Mouse (Mus musculus) embryonic facial prominence, embryonic 15.5 days (tissue): ENCODE data around the gene Fblim1. TPM values are rescaled to one million over a fixed set of nuclear protein-coding genes. Genes with fewer than 3 reads are reported as not detected.

ENCODE experiments used
- ATAC-seq: fragments of 200-750 bp; cut with Nextera tagmentation; 2 replicates; pipeline ENCODE4 v1.8.0; 2017; ENCODE audit warnings: low read depth, moderate TSS enrichment; ENCODE audit not compliant: insufficient number of reproducible peaks, low FRiP score, low TSS enrichment
- H3K27ac ChIP-seq: fragments of 300-500 bp; sonication (generic); replicated peaks from 2 replicates; pipeline ENCODE4 v1.5.1; 2015; ENCODE audit warnings: mild to moderate bottlenecking, inconsistent platforms
- H3K27me3 ChIP-seq: fragments of 300-500 bp; sonication (generic); 2 replicates; pipeline ENCODE4 v1.6.1; 2015; ENCODE audit warnings: inconsistent platforms
- H3K36me3 ChIP-seq: fragments of 300-500 bp; sonication (generic); 2 replicates; pipeline ENCODE4 v1.6.1; 2015; ENCODE audit warnings: mild to moderate bottlenecking, inconsistent platforms
- H3K4me1 ChIP-seq: fragments of 300-500 bp; sonication (generic); 2 replicates; pipeline ENCODE4 v1.6.1; 2015; ENCODE audit warnings: inconsistent platforms
- H3K4me2 ChIP-seq: fragments of 300-500 bp; sonication (generic); replicated peaks from 2 replicates; pipeline ENCODE4 v1.6.1; 2015; ENCODE audit warnings: mild to moderate bottlenecking, inconsistent platforms
- H3K4me3 ChIP-seq: fragments of 300-500 bp; sonication (generic); replicated peaks from 2 replicates; pipeline ENCODE4 v1.5.1; 2015; ENCODE audit warnings: mild to moderate bottlenecking, inconsistent platforms
- H3K9ac ChIP-seq: fragments of 300-500 bp; sonication (generic); 2 replicates; pipeline ENCODE4 v1.6.1; 2015; ENCODE audit warnings: inconsistent platforms
- H3K9me3 ChIP-seq: fragments of 300-500 bp; sonication (generic); replicated peaks from 2 replicates; pipeline ENCODE4 v1.6.1; 2016; ENCODE audit warnings: inconsistent platforms
- WGBS: fragments of 180-500 bp; shearing (Covaris S2); methylation state at CpG from one replicate; pipeline ENCODE4 v1.1.7; 2015; 5-methylcytosine and 5-hydroxymethylcytosine counted together
- polyA plus RNA-seq: library from polyadenylated mRNA; unstranded; fragments of >200 nt; fragmentation: Nextera tagmentation; extraction: Ambion mirVana; gene quantifications from 2 replicates; pipeline ENCODE4 v1.2.1, GENCODE M21; 2015

Fblim1 gene
- polyA plus RNA-seq, 1 experiment from 2014 or later = 32.3 TPM

DNA sequence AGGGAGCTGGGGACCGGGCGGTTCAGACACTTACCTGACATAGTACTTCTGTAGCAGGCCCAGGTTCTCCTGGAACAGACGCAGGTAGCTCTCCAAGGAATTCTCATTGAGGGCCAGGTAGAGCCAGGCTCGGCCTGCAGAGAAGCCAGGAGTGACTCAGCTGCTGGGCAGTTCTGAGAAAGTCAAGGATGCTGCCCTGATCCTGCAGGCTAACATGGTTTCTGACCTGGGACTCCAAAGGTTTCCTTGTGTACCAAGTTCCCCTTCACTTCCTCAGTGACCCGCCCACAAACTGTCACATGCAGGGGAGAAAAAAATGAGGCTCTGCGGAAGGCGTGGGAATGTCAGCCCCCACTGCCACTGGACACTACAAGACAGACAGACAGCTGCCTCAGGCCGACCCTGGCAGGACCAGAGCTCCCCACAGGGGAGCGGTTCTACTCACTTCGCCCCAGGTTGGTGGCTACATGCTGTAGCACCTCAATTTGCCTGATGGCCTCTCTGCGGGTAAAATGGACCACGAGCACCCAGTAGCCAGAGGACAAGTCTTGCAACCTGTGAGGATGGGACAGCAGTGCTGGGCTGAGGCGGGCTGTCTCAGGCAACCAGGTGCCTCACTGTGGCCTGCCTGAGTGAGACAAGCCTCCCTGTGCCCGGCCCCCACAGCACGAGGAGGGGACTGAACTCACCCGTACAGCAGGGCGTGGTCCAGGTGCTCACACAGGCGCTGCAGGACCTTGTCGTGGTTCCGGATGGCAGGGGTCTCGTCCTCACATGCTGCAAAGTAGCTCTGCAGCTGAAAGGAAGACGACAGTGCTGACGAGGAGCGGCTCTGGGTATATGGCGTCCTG, 36.3 kb upstream of the Fblim1 start:
- Histone ChIP-seq H3K4me1 (peaks cover 13% of the 10 kb centered on the region), H3K4me2 (no peak overlapping the region), H3K4me3 (no peak overlapping the region), H3K27ac (no peak overlapping the region), H3K9me3 (no peaks in the 10 kb centered on the region), H3K9ac (no peak overlapping the region), H3K27me3 (no peaks in the 10 kb centered on the region), H3K36me3 (peaks cover 51% of the 10 kb centered on the region)
- ATAC-seq = no peak
- 87% methylated on average over 25 of the region's 25 CpGs for WGBS

DNA sequence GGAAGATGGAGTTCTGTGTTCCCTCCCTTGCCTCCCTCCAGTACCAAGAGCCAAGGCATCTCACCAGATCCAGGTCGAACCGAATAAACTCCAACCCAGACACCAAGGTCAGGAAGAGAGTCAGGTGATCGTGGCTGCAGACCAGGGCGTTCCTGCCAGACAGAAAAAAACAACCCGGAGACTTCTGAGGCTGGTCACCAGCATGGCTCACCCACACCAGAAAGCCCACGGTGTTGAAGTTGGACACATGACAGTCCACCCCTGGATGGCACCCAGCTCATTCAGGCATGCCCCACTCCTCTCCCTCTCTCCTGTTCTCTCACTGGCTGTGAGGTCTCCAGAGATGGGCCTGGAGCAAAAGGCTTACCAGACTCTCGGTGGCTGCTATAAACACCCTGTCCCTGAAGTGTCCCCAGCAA, 35.5 kb upstream of the Fblim1 start:
- Histone ChIP-seq H3K36me3 (peaks cover 58% of the 10 kb centered on the region), H3K27ac (no peak overlapping the region), H3K4me2 (no peak overlapping the region), H3K4me1 (peaks cover 13% of the 10 kb centered on the region), H3K27me3 (no peaks in the 10 kb centered on the region), H3K9me3 (no peaks in the 10 kb centered on the region), H3K4me3 (no peak overlapping the region), H3K9ac (no peak overlapping the region)
- no peak for ATAC-seq
- 87% methylated on average over 7 of the region's 7 CpGs for WGBS

DNA sequence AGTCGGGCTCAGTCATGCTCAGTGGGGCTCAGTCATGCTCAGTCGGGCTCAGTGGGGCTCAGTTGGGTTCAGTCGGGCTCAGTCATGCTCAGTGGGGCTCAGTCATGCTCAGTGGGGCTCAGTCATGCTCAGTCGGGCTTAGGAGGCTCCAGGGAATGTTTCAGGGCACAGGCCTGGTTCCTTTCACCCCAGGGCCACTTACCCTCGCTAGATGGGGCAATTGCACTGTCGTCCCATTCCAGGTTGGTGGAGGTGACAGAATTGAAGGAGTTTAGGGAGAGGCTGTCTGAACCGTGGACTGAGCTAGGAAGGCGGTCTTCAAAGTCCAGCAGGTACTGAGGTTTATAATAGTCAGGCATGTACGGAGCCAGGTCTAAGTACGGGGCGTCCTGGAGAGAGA, 33.6 kb upstream of the Fblim1 start:
- no peak overlapping the region for H3K9ac ChIP-seq
- 63% methylated on average over 11 of the region's 11 CpGs for WGBS
- no peak for ATAC-seq
- H3K4me3 ChIP-seq = no peak overlapping the region
- no peak overlapping the region for H3K27ac ChIP-seq
- H3K9me3 ChIP-seq = no peaks in the 10 kb centered on the region
- H3K4me2 ChIP-seq = no peak overlapping the region
- no peaks in the 10 kb centered on the region for H3K27me3 ChIP-seq
- peaks cover 67% of the 10 kb centered on the region for H3K36me3 ChIP-seq
- H3K4me1 ChIP-seq = peaks cover 13% of the 10 kb centered on the region

DNA sequence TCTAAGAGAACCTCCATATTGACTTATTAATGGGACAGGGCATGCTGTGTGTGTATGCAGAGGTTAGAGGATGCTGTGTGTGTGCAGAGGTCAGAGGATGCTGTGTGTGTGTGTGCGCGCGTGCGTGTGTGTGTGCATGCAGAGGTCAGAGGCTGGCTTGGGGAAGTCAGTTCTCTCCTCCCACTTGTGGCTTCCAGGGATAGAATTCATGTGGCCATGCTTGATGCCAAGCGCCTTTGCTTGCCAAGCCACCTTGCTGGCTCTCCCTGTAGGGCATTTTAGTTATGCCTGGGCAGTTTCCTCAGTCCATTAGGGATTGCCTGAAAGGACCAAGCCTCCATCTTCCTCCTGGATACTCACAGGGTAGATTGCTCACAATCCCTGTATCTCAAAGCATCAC, 30.8 kb upstream of the Fblim1 start:
- 88% methylated on average over 5 of the region's 5 CpGs for WGBS
- ATAC-seq = no peak
- Histone ChIP-seq H3K9ac (no peak overlapping the region), H3K4me2 (no peak overlapping the region), H3K9me3 (no peaks in the 10 kb centered on the region), H3K36me3 (peaks cover 83% of the 10 kb centered on the region), H3K27me3 (no peaks in the 10 kb centered on the region), H3K4me1 (no peaks in the 10 kb centered on the region), H3K27ac (no peak overlapping the region), H3K4me3 (no peak overlapping the region)

DNA sequence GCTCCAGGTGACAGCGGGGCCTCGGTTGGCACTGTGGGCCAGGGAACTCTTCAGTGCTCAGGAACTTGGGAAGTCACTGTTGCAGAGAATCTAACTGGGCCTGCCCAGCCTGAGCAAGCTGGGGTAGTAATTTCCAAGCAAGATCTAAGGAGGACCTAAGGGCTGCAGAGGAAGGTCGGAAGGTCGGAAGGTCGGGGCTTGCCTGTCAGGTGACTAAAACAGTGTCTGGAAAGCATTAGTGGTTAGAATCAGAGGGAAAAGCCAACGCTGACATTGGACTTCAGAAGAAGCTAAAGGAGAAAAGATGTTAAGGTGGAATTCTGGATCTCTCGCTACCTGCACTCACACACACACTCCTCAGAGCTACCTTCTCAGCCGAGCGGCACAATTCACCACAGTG, 30.1 kb upstream of the Fblim1 start:
- Histone ChIP-seq H3K27me3 (no peaks in the 10 kb centered on the region), H3K27ac (no peak overlapping the region), H3K4me1 (no peaks in the 10 kb centered on the region), H3K4me3 (no peak overlapping the region), H3K9me3 (no peaks in the 10 kb centered on the region), H3K4me2 (no peak overlapping the region), H3K36me3 (peaks cover 83% of the 10 kb centered on the region), H3K9ac (no peak overlapping the region)
- 53% methylated on average over 9 of the region's 9 CpGs for WGBS
- ATAC-seq = no peak

DNA sequence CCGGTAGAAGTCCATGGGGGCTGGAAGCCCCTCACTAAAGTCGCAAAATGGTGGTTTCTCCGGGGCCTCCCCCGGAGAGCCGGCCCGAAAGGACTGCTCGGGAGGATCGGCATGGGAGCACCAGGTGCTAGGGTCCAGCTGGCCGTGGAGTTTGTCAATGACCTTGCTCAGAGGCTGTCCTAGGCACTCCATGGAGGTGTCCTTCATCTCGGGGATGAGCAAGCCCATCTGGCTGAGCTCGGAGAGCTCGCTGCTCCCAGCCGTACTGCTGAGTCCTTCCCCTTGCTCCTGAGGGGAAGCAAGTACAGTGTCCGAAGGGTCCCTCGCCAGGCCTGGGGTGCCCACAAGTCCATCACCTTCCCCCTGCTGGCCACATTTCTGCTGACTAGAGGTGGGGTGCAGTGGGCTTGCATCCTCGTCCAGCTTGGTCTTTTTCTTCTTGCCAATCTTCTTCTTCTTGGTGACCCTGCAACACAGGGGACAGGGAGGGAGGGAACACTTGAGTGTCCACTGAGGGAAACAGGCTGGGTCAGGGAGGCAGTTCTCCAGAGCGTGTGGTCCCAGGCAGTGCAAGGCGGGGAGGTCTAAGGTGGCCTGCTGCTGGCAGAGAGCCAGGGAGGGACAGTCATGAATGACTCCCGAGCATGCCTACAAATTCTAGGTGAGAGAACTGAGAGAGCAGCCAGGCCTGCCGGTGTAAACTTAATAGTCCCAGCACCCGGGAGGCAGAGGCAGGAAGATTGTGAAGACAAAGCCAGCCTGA, 26.4 kb upstream of the Fblim1 start:
- Histone ChIP-seq H3K4me2 (no peak overlapping the region), H3K36me3 (peaks cover 88% of the 10 kb centered on the region), H3K4me3 (no peak overlapping the region), H3K9me3 (no peaks in the 10 kb centered on the region), H3K27me3 (no peaks in the 10 kb centered on the region), H3K27ac (no peak overlapping the region), H3K4me1 (no peaks in the 10 kb centered on the region), H3K9ac (no peak overlapping the region)
- 93% methylated on average over 21 of the region's 21 CpGs for WGBS
- no peak for ATAC-seq

DNA sequence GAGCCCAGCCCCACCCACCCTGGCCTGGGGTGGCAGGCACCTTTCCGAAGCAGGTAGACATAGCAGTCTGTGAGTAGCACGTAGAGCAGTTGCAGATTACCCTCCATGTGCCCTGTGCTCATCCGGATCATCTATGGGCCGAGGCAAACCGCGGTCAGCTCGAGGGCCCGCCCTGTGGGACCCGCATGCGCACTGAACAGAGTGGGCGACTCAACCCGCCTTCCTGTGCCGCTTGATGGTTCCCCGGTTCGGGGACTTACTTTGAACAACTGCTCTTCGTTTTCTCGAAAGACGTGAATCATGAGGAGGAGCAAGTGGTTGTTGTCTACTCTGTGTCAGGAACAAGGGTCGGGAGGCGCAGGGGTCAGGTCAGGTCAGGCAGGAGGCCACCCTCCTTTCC, 25.4 kb upstream of the Fblim1 start:
- no peak for ATAC-seq
- Histone ChIP-seq H3K27me3 (no peaks in the 10 kb centered on the region), H3K27ac (no peak overlapping the region), H3K4me2 (no peak overlapping the region), H3K9me3 (no peaks in the 10 kb centered on the region), H3K9ac (no peak overlapping the region), H3K36me3 (peaks cover 85% of the 10 kb centered on the region), H3K4me1 (no peaks in the 10 kb centered on the region), H3K4me3 (no peak overlapping the region)
- WGBS = 94% methylated on average over 20 of the region's 20 CpGs

DNA sequence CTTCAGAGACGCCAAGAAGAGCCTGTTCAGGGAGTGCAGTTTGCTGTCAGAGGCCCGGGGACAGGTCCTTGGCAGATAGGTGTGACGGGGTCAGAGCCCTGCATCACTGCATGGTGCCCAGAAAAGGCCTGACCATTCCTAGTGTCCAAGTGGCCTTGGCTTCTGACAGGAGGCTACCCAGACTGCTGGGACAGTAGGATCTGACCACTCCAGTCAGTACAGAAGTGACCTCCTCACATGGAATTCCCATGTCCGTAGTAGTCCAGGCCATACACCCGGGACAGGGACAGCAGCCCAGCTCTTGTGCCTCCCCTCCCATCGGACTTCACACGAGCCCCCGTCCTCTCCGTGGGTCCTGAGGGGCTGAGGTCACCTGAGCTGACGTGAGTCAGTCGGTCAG, 24.1 kb upstream of the Fblim1 start:
- Histone ChIP-seq H3K4me1 (no peaks in the 10 kb centered on the region), H3K9ac (no peak overlapping the region), H3K4me3 (no peak overlapping the region), H3K36me3 (peaks cover 92% of the 10 kb centered on the region), H3K27ac (no peak overlapping the region), H3K4me2 (no peak overlapping the region), H3K9me3 (no peaks in the 10 kb centered on the region), H3K27me3 (no peaks in the 10 kb centered on the region)
- no peak for ATAC-seq
- WGBS = 91% methylated on average over 11 of the region's 11 CpGs

DNA sequence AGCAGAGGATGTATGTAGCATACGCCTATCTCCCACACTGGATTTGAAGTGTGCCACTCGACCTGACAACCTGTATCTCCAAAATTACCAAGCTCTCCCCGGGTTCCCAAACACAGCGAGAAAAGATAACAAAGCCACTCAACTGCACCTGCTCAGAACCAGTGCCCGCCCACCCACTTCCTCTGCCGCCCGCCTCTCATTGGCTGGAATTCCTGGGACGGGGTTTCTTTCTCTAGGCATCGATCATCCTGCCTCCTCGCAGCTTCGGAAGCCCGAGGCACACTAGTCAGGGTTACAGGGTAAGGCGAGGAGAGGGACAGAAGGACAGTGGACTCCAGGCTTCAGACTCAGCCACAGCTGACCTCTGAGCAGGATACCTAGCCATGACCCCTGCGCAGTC, 22.8 kb upstream of the Fblim1 start:
- WGBS = 84% methylated on average over 14 of the region's 14 CpGs
- no peaks in the 10 kb centered on the region for H3K9me3 ChIP-seq
- peaks cover 1% of the 10 kb centered on the region; the same call in 1 of the 2 replicates for H3K4me1 ChIP-seq
- H3K36me3 ChIP-seq = peaks cover 83% of the 10 kb centered on the region
- no peak for ATAC-seq
- H3K27me3 ChIP-seq = no peaks in the 10 kb centered on the region
- H3K4me2 ChIP-seq = no peak overlapping the region
- no peak overlapping the region for H3K27ac ChIP-seq
- no peak overlapping the region for H3K9ac ChIP-seq
- H3K4me3 ChIP-seq = no peak overlapping the region

DNA sequence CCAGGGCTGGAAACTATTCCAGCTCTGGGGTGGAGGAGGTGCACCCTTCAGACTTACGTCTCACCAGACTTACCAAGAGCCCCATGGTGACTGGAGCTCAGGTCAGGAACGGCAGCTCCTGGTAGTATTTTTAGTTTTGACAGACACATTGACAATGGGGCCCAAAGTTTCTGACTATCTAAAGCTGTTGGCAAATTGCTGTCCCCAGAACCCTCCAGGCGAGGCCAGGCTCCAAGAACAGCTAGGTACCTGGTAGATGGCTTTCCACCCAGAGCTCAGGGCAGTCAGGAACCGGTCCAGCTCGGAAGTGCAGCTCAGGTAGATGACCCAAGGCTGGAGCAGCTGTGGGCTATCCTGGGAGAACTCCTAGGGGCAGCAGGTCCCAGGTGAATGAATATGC, 21.6 kb upstream of the Fblim1 start:
- H3K27ac ChIP-seq = no peak overlapping the region
- no peaks in the 10 kb centered on the region for H3K27me3 ChIP-seq
- 89% methylated on average over 5 of the region's 5 CpGs for WGBS
- H3K4me1 ChIP-seq = peaks cover 7% of the 10 kb centered on the region; the same call in 1 of the 2 replicates
- no peaks in the 10 kb centered on the region for H3K9me3 ChIP-seq
- peaks cover 73% of the 10 kb centered on the region for H3K36me3 ChIP-seq
- H3K4me3 ChIP-seq = no peak overlapping the region
- no peak overlapping the region for H3K9ac ChIP-seq
- H3K4me2 ChIP-seq = no peak overlapping the region
- no peak for ATAC-seq

DNA sequence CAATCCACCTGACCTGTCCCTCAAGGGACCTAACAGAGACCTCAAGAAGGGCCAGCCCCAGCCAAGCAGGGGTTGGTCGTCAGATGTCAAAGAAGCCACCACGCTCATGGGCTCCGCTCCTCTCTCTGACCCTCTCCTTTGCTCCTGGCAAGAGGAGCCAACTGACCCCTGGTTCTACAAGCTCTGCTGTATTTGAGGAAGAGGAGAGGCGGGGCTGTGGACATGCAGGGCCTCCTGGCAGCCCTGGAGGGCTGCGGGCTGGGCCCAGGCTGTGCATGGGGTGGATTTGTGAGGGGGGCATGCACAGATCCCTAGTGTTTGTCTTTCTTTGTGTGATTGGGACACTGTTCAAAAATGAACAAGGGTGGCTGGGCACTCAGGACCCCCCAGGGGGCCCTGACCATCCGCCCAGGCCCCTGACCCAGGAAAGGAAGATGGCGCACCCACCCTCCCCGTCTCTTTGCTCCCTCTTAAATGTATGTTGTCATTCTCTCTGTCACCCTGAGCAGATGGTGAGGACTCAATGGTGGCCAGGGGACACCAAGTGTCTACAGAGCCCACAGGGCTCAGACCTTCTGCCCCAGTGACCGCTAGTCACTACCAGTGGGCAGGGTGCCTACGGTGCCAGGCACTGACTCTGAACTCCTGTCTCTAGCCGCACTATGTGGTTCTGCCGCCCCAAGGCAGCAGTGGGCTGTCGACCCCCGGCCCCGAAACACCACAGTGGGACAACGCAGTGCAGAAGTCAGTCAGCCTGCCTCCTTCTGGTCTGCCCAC, 20.1 kb upstream of the Fblim1 start:
- Histone ChIP-seq H3K4me2 (no peak overlapping the region), H3K4me3 (no peak overlapping the region), H3K27ac (no peak overlapping the region), H3K4me1 (peaks cover 7% of the 10 kb centered on the region; the same call in 1 of the 2 replicates), H3K27me3 (no peaks in the 10 kb centered on the region), H3K36me3 (peaks cover 58% of the 10 kb centered on the region), H3K9ac (no peak overlapping the region), H3K9me3 (no peaks in the 10 kb centered on the region)
- 92% methylated on average over 16 of the region's 16 CpGs for WGBS
- no peak for ATAC-seq
